Mouse (Mus musculus): ENCODE data around the gene Fancc. TPM values are rescaled to one million over a fixed set of nuclear protein-coding genes. Genes with fewer than 3 reads are reported as not detected.
A peak's percentile ranks its signal among the peaks of the same experiment; 100 is the strongest.

The Fancc gene
- polyA plus RNA-seq, 1 experiment from 2014 or later: 24.0 TPM

- H3K27me3 ChIP-seq (replicated peaks): no peaks in the 10 kb centered on the region
- no peak overlapping the region; the same call in 1 of the 2 replicates for H3K4me2 ChIP-seq (replicated peaks)
- H3K27ac ChIP-seq: no peak overlapping the region
- H3K9me3 ChIP-seq: no peaks in the 10 kb centered on the region
- no peak for ATAC-seq (ENCODE audit: low FRiP score, low read depth)
- H3K4me1 ChIP-seq: peaks cover 66% of the 10 kb centered on the region
- no peak overlapping the region for H3K4me3 ChIP-seq
- peaks cover 83% of the 10 kb centered on the region for H3K36me3 ChIP-seq
- no peak overlapping the region for H3K9ac ChIP-seq
- WGBS: 48% methylated on average over 3 of the region's 3 CpGs
These were observed 32.7 kb upstream of the Fancc start for GRCm38 (mm10) chr13:63529602-63530370.

- Histone ChIP-seq H3K9ac (no peak overlapping the region), H3K27ac (no peak overlapping the region), H3K27me3 (replicated peaks) (no peaks in the 10 kb centered on the region), H3K4me2 (replicated peaks) (no peak overlapping the region), H3K9me3 (no peaks in the 10 kb centered on the region), H3K4me1 (peaks cover 75% of the 10 kb centered on the region), H3K36me3 (peaks cover 81% of the 10 kb centered on the region), H3K4me3 (no peak overlapping the region)
- 3% methylated on average over 2 of the region's 2 CpGs for WGBS
- no peak for ATAC-seq (ENCODE audit: low FRiP score, low read depth)
These were observed 31.8 kb upstream of the Fancc start for GRCm38 (mm10) chr13:63528852-63529251.

GRCm38 (mm10) chr13:63528164-63528675 lies 31.1 kb upstream of the Fancc start:
- H3K36me3 ChIP-seq: peaks cover 79% of the 10 kb centered on the region
- H3K4me3 ChIP-seq: no peak overlapping the region
- H3K9me3 ChIP-seq: no peaks in the 10 kb centered on the region
- 5% methylated on average over 5 of the region's 5 CpGs for WGBS
- H3K27me3 ChIP-seq (replicated peaks): no peaks in the 10 kb centered on the region
- peaks cover 78% of the 10 kb centered on the region for H3K4me1 ChIP-seq
- no peak overlapping the region for H3K9ac ChIP-seq
- no peak overlapping the region for H3K27ac ChIP-seq
- H3K4me2 ChIP-seq (replicated peaks): 0 out of 2 replicates have a peak overlapping the region, but pooled peaks have one; percentile 14
- ATAC-seq (ENCODE audit: low FRiP score, low read depth): peak; percentile 65

- Histone ChIP-seq H3K4me1 (peaks cover 73% of the 10 kb centered on the region), H3K9ac (no peak overlapping the region), H3K27ac (0 out of 2 replicates have a peak overlapping the region, but pooled peaks have one; percentile 32), H3K27me3 (replicated peaks) (no peaks in the 10 kb centered on the region), H3K4me2 (replicated peaks) (peak overlapping the region; percentile 12; the same call in 1 of the 2 replicates), H3K36me3 (peaks cover 71% of the 10 kb centered on the region), H3K4me3 (no peak overlapping the region), H3K9me3 (no peaks in the 10 kb centered on the region)
- 34% methylated on average over 11 of the region's 11 CpGs for WGBS
- ATAC-seq (ENCODE audit: low FRiP score, low read depth): no peak
These were observed 28.6 kb upstream of the Fancc start for GRCm38 (mm10) chr13:63525571-63526197.

GRCm38 (mm10) chr13:63524608-63525570 lies 27.8 kb upstream of the Fancc start:
- no peak for ATAC-seq (ENCODE audit: low FRiP score, low read depth)
- no peaks in the 10 kb centered on the region for H3K27me3 ChIP-seq (replicated peaks)
- H3K36me3 ChIP-seq: peaks cover 73% of the 10 kb centered on the region
- 0 out of 2 replicates have a peak overlapping the region, but pooled peaks have one; percentile 32 for H3K27ac ChIP-seq
- no peaks in the 10 kb centered on the region for H3K9me3 ChIP-seq
- H3K4me1 ChIP-seq: peaks cover 66% of the 10 kb centered on the region
- H3K9ac ChIP-seq: peak overlapping the region; percentile 30; the same call in 1 of the 2 replicates
- H3K4me3 ChIP-seq: no peak overlapping the region
- WGBS: 30% methylated on average over 25 of the region's 25 CpGs
- peak overlapping the region; percentile 24; the same call in 1 of the 2 replicates for H3K4me2 ChIP-seq (replicated peaks)

- Histone ChIP-seq H3K27ac (no peak overlapping the region), H3K4me2 (replicated peaks) (no peak overlapping the region), H3K4me1 (peaks cover 60% of the 10 kb centered on the region), H3K9me3 (no peaks in the 10 kb centered on the region), H3K27me3 (replicated peaks) (no peaks in the 10 kb centered on the region), H3K36me3 (peaks cover 78% of the 10 kb centered on the region), H3K9ac (no peak overlapping the region), H3K4me3 (no peak overlapping the region)
- 31% methylated on average over 2 of the region's 2 CpGs for WGBS
- no peak for ATAC-seq (ENCODE audit: low FRiP score, low read depth)
These were observed 27.0 kb upstream of the Fancc start for GRCm38 (mm10) chr13:63524061-63524460.

- WGBS: 51% methylated on average over 10 of the region's 10 CpGs
- Histone ChIP-seq H3K36me3 (peaks cover 87% of the 10 kb centered on the region), H3K27ac (no peak overlapping the region), H3K4me1 (peaks cover 48% of the 10 kb centered on the region), H3K9ac (no peak overlapping the region), H3K27me3 (replicated peaks) (no peaks in the 10 kb centered on the region), H3K4me3 (no peak overlapping the region), H3K9me3 (no peaks in the 10 kb centered on the region), H3K4me2 (replicated peaks) (no peak overlapping the region)
- ATAC-seq (ENCODE audit: low FRiP score, low read depth): no peak
These were observed 25.8 kb upstream of the Fancc start for GRCm38 (mm10) chr13:63522832-63523231.

GRCm38 (mm10) chr13:63520110-63520509 lies 23.0 kb upstream of the Fancc start:
- Histone ChIP-seq H3K9me3 (no peaks in the 10 kb centered on the region), H3K4me3 (no peak overlapping the region), H3K4me1 (peaks cover 33% of the 10 kb centered on the region), H3K9ac (no peak overlapping the region), H3K27ac (no peak overlapping the region), H3K36me3 (peaks cover 84% of the 10 kb centered on the region), H3K4me2 (replicated peaks) (no peak overlapping the region), H3K27me3 (replicated peaks) (no peaks in the 10 kb centered on the region)
- ATAC-seq (ENCODE audit: low FRiP score, low read depth): no peak
- WGBS: 92% methylated on average over 6 of the region's 6 CpGs

GRCm38 (mm10) chr13:63516535-63516934 lies 19.5 kb upstream of the Fancc start:
- Histone ChIP-seq H3K27me3 (replicated peaks) (no peaks in the 10 kb centered on the region), H3K36me3 (peaks cover 76% of the 10 kb centered on the region), H3K9me3 (no peaks in the 10 kb centered on the region), H3K27ac (no peak overlapping the region), H3K4me3 (no peak overlapping the region), H3K4me2 (replicated peaks) (no peak overlapping the region), H3K9ac (no peak overlapping the region), H3K4me1 (peaks cover 42% of the 10 kb centered on the region)
- 76% methylated on average over 2 of the region's 2 CpGs for WGBS
- no peak for ATAC-seq (ENCODE audit: low FRiP score, low read depth)

GRCm38 (mm10) chr13:63515542-63515941 lies 18.5 kb upstream of the Fancc start:
- no peak overlapping the region for H3K9ac ChIP-seq
- no peaks in the 10 kb centered on the region for H3K9me3 ChIP-seq
- ATAC-seq (ENCODE audit: low FRiP score, low read depth): no peak
- WGBS: 64% methylated on average over 5 of the region's 5 CpGs
- no peak overlapping the region for H3K4me2 ChIP-seq (replicated peaks)
- H3K4me1 ChIP-seq: peaks cover 45% of the 10 kb centered on the region
- no peaks in the 10 kb centered on the region for H3K27me3 ChIP-seq (replicated peaks)
- no peak overlapping the region for H3K4me3 ChIP-seq
- no peak overlapping the region for H3K27ac ChIP-seq
- peaks cover 82% of the 10 kb centered on the region for H3K36me3 ChIP-seq

- Histone ChIP-seq H3K9ac (no peak overlapping the region), H3K4me1 (peaks cover 45% of the 10 kb centered on the region), H3K27ac (peak overlapping the region; percentile 32; the same call in 1 of the 2 replicates), H3K27me3 (replicated peaks) (no peaks in the 10 kb centered on the region), H3K4me3 (no peak overlapping the region), H3K36me3 (peaks cover 81% of the 10 kb centered on the region), H3K4me2 (replicated peaks) (0 out of 2 replicates have a peak overlapping the region, but pooled peaks have one; percentile 18), H3K9me3 (no peaks in the 10 kb centered on the region)
- ATAC-seq (ENCODE audit: low FRiP score, low read depth): peak; percentile 34
- 19% methylated on average over 8 of the region's 8 CpGs for WGBS
These were observed 17.9 kb upstream of the Fancc start for GRCm38 (mm10) chr13:63514931-63515360.

Measured in neural tube, embryonic 12.5 days (tissue).